Mouse (Mus musculus) megakaryocyte, embryonic 14.5 days (primary cell): ENCODE data around the gene Crtc3.

Source experiments
- FLI1 ChIP-seq: IDR thresholded peaks from 2 replicates; pipeline ENCODE4 v1.6.1; 2012; ENCODE audit warnings: low read length, inconsistent platforms, mixed read lengths
- GATA1 ChIP-seq: IDR thresholded peaks from 3 replicates; pipeline ENCODE4 v1.6.1; 2012; ENCODE audit warnings: mixed read lengths, low read length, inconsistent platforms, borderline replicate concordance

DNA sequence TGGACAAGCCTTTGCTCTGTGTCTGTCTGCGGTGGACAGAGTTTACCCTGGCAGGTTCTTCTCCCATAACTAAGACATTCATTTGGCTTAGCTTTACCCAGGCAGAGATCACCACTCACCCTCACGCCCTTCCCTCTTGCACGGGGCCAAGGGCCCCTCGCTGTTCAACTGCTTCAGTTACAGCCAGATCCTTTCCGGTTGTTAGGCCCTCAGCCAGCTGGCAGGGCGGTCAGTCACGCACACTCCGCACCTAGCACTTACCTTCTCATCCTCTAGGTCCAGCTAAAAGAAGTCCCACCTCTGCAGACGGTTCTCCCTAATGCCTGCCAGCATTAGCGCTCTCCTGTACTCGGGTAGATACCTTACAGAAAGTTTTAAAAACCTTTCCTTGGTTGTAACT lies 44.3 kb upstream of the Crtc3 start:
- TF ChIP-seq FLI1 (no peak), GATA1 (no peak)
